Mouse (Mus musculus): ENCODE measurements around the gene Pla2g4e.

The Pla2g4e gene

DNA sequence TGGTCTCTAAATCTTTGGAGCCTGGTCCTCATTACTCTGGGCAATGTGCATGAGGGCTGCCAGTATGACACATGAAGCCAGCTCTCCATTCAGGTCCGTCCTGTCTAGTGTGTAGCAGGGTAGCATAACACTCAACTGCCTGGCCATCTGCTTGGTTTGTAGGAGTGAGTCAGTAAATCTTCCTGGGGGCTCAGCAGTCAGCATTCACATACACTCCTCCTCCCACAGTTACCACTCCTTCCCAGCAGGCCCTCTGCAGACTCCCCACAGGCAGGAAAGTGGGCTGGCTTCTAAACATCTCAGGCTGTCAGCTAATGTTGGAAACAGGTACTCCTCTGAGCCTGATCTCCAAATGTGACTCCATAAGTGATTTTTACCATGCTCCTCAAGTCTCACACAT is 121.0 kb downstream of the Pla2g4e start:
- no peak for DNase-seq (ENCODE audit: low read depth, low spot score)

DNA sequence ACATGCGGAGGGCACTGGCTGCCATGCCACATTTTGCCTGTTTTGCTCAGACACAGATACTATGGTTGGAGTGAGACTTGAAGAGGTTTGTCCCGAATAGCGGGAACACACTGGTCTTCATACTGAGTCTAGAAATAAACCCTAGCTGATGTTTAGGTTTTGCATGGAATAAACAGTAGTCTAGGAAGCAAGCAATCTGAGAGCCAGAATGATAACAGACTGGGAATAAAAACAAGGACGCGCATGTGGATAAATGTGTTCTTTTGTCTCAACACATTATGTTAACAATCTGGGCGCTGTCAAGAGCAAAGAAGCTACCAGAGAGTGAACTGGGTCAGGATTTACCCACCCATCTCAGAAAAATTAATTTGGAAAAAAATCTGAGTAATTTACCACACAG is 122.2 kb downstream of the Pla2g4e start:
- no peak for DNase-seq (ENCODE audit: low read depth, low spot score)

DNA sequence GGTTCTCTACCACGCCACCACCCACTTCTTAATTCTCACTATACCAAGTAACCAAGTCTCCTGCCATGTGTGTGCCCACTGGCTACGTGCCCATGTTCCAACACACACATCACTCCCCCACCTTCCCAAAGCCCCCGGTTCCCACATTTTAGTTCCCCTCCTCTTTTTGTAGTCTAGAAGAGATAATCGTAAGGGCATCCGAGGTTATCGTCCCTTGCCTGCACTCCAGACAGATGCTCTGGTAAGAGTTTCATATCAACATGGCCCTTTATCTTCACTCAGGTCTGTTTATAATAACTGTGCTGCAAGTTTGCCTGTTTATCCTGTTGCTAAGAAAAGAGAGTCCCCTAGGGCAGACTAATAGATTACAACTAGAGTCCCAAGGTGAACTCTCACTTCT is 127.8 kb downstream of the Pla2g4e start:
- no peak for DNase-seq (ENCODE audit: low read depth, low spot score)
